Mouse (Mus musculus) bone marrow, adult 2 months (tissue): ENCODE data around the gene Slc35f3.

Experiments
- CTCF ChIP-seq: fragments of 200-500 bp; IDR thresholded peaks from 2 replicates; pipeline ENCODE4 v1.5.1; 2011; ENCODE audit warnings: low read length, control low read depth; ENCODE audit not compliant: control insufficient read depth, insufficient read depth
- POLR2A ChIP-seq: fragments of 200-500 bp; IDR thresholded peaks from 2 replicates; pipeline ENCODE4 v1.6.1; 2011; ENCODE audit warnings: low read depth, mild to moderate bottlenecking, control low read depth, low read length, borderline replicate concordance; ENCODE audit not compliant: control insufficient read depth

- TF ChIP-seq POLR2A (no peak), CTCF (peak; percentile 13; the same call in 1 of the 2 replicates)
These were observed 45.1 kb downstream of the Slc35f3 start for GRCm38 (mm10) chr8:126343427-126343826.
